Mouse (Mus musculus): Measurements from ENCODE around the gene Kcnh7. TPM values are rescaled to one million over a fixed set of nuclear protein-coding genes. Genes with fewer than 3 reads are reported as not detected.

Gene Kcnh7
- 1 to 10 TPM in 1 of 2 experiments, under 1 TPM in 1; 0.06 to 1.5 TPM for polyA plus RNA-seq (2017; shearing (Covaris generic))

GRCm38 (mm10) chr2:63183563-63184545, at the start of gene Kcnh7:
Gene Kcnh7, minus strand, starts transcription at chr2:63184287.

GRCm38 (mm10) chr2:62664135-62664670, 519.9 kb downstream of the Kcnh7 start, which contains the start of gene Gca:
Gene Gca, plus strand, starts transcription at chr2:62664285.

GRCm38 (mm10) chr2:62646014-62646645, 538.0 kb downstream of the Kcnh7 start, which contains the start of gene Ifih1:
Gene Ifih1, minus strand, starts transcription at chr2:62646255.

All from inflammation-experienced regulatory T-cells (primary cell).